In the genomic region with DNA sequence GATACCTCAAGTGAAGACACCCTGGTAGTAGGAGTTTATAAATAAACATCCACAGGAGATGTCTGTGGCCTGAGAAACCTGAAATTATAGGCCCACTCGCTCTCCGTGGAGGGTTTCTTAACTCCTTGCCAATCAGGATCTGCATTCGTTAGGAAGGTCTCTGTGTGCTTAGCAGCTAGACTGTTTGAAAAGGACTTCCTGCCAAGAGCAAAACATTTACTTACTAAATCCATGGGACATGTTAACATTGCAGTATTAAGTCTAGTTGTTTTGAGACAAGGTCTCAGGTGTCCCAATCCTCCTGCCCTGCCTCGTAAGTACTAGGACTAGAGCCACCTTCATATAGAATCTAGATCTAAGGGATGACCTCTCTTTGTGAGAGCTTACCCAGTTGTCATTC, we compare ENCODE assay signal across 19 mouse cellular contexts. TPM values are rescaled to one million over a fixed set of nuclear protein-coding genes. Genes with fewer than 3 reads are reported as not detected.
DNase-seq lines count a peak whose midpoint lies in the region; ATAC-seq and TF ChIP-seq lines count a peak whose summit lies in the region.
"Had no signal": no experiment of that assay in that cellular context is flagged by ENCODE, and none has a peak within 500 bp of the region (broad histone marks: within the 10 kb centered on the region; RNA-seq: fewer than 3 reads in every experiment).

No protein-coding gene starts in this region.

- no peak for ATAC-seq in liver, embryonic 12.5 days
- ATAC-seq in liver, embryonic 11.5 days (replicated peaks; ENCODE audit: low FRiP score), result no peak
- ATAC-seq in neural tube, embryonic 12.5 days (ENCODE audit: low FRiP score, low read depth), result no peak
- no peak for ATAC-seq in stomach, postnatal 0 days (ENCODE audit: low FRiP score, low TSS enrichment)
- ATAC-seq: forebrain, embryonic 15.5 days had no signal

- H3K4me1 ChIP-seq in liver, embryonic 12.5 days, result peaks cover 56% of the 10 kb centered on the region
- peaks cover 18% of the 10 kb centered on the region for H3K4me1 ChIP-seq in liver, embryonic 11.5 days (replicated peaks; ENCODE audit: control insufficient read depth, insufficient read depth, low read length)
- H3K4me1 ChIP-seq in neural tube, embryonic 12.5 days, result peaks cover 12% of the 10 kb centered on the region
- no peaks in the 10 kb centered on the region for H3K4me1 ChIP-seq in stomach, postnatal 0 days (replicated peaks; ENCODE audit: control insufficient read depth, insufficient read depth)

- no peak for TF ChIP-seq CTCF in gastrocnemius, adult 2 months (IDR thresholded peaks at IDR 0.05)
- no peak for TF ChIP-seq CTCF in stomach, postnatal 0 days (IDR thresholded peaks at IDR 0.05; ENCODE audit: low read depth)

- intact Hi-C loops in gastrocnemius, adult 2 months (cut with DNase I), result loop anchor here (5.0 kb wide), 1 partner anchor 36 kb away; no protein-coding TSS in a partner anchor
- intact Hi-C loops in gastrocnemius, postnatal 14 days (cut with DNase I; ENCODE audit: low total_unique reads), result no loop called here

- H3K9me3 ChIP-seq in liver, embryonic 12.5 days (replicated peaks), result no peaks in the 10 kb centered on the region
- no peaks in the 10 kb centered on the region for H3K9me3 ChIP-seq in liver, embryonic 11.5 days (ENCODE audit: control insufficient read depth, low read length)
- H3K9me3 ChIP-seq in neural tube, embryonic 12.5 days, result no peaks in the 10 kb centered on the region
- H3K9me3 ChIP-seq in stomach, postnatal 0 days (ENCODE audit: control insufficient read depth, low read length), result no peaks in the 10 kb centered on the region
- H3K9me3 ChIP-seq: embryonic facial prominence, embryonic 10.5 days; forebrain, embryonic 15.5 days; heart, embryonic 12.5 days; hindbrain, embryonic 10.5 days had no signal

- no peak for DNase-seq in gastrocnemius, adult 2 months
- no peak for DNase-seq in gastrocnemius, postnatal 14 days
- DNase-seq in liver, embryonic 11.5 days (ENCODE audit: low spot score), result no peak
- no peak for DNase-seq in neural tube, embryonic 10.5 days (ENCODE audit: extremely low spot score, low spot score)
- no peak for DNase-seq in stomach, postnatal 0 days (ENCODE audit: low spot score)
- DNase-seq in adrenal gland, adult 2 months, result no peak
- DNase-seq: adrenal gland, postnatal 14 days; cerebellum, adult 18-20 months; cerebellum, adult 9-11 months; cerebellum, postnatal 36 days; gastrocnemius, postnatal 10 days; heart, adult 2 months had no signal

- H3K36me3 ChIP-seq in liver, embryonic 12.5 days, result no peaks in the 10 kb centered on the region; the same call in 1 of the 2 replicates
- H3K36me3 ChIP-seq in liver, embryonic 11.5 days (ENCODE audit: control insufficient read depth, insufficient read depth, low read length), result no peaks in the 10 kb centered on the region
- H3K36me3 ChIP-seq in neural tube, embryonic 12.5 days, result no peaks in the 10 kb centered on the region
- H3K36me3 ChIP-seq in stomach, postnatal 0 days (ENCODE audit: control insufficient read depth, insufficient read depth, low read length), result no peaks in the 10 kb centered on the region
- H3K36me3 ChIP-seq: forebrain, embryonic 15.5 days had no signal

- H3K27ac ChIP-seq in gastrocnemius, adult 2 months, result peak overlapping the region; percentile 28; the same call in 1 of the 2 replicates
- H3K27ac ChIP-seq in liver, embryonic 12.5 days, result no peak overlapping the region
- H3K27ac ChIP-seq in liver, embryonic 11.5 days (ENCODE audit: low read depth, low read length), result no peak overlapping the region
- no peak overlapping the region for H3K27ac ChIP-seq in neural tube, embryonic 12.5 days
- H3K27ac ChIP-seq in stomach, postnatal 0 days (replicated peaks), result peak overlapping the region; percentile 31; the same call in 1 of the 2 replicates
- H3K27ac ChIP-seq: embryonic facial prominence, embryonic 10.5 days; forebrain, embryonic 15.5 days; heart, adult 2 months; hindbrain, embryonic 10.5 days; hindbrain, embryonic 14.5 days had no signal

- H3K4me3 ChIP-seq in gastrocnemius, adult 2 months, result no peak overlapping the region
- H3K4me3 ChIP-seq in liver, embryonic 12.5 days, result no peak overlapping the region
- no peak overlapping the region for H3K4me3 ChIP-seq in liver, embryonic 11.5 days (ENCODE audit: low read depth, low read length)
- H3K4me3 ChIP-seq in neural tube, embryonic 12.5 days, result no peak overlapping the region
- no peak overlapping the region for H3K4me3 ChIP-seq in stomach, postnatal 0 days (ENCODE audit: low read depth, low read length)
- H3K4me3 ChIP-seq: heart, adult 2 months; heart, embryonic 12.5 days had no signal

- no peak overlapping the region for H3K9ac ChIP-seq in liver, embryonic 12.5 days
- H3K9ac ChIP-seq in liver, embryonic 11.5 days (ENCODE audit: low read depth, low read length), result no peak overlapping the region
- H3K9ac ChIP-seq in neural tube, embryonic 12.5 days, result no peak overlapping the region
- no peak overlapping the region for H3K9ac ChIP-seq in stomach, postnatal 0 days (ENCODE audit: low read length)
- H3K9ac ChIP-seq: forebrain, embryonic 15.5 days; heart, embryonic 12.5 days; hindbrain, embryonic 14.5 days had no signal

- H3K4me2 ChIP-seq in liver, embryonic 12.5 days, result peak overlapping the region; percentile 0; the same call in 1 of the 2 replicates
- no peak overlapping the region for H3K4me2 ChIP-seq in liver, embryonic 11.5 days
- 0 out of 2 replicates have a peak overlapping the region, but pooled peaks have one; percentile 94 for H3K4me2 ChIP-seq in neural tube, embryonic 12.5 days (replicated peaks)
- no peak overlapping the region; the same call in 1 of the 2 replicates for H3K4me2 ChIP-seq in stomach, postnatal 0 days (replicated peaks; ENCODE audit: low read depth)
- H3K4me2 ChIP-seq: heart, embryonic 12.5 days had no signal

- no peaks in the 10 kb centered on the region for H3K27me3 ChIP-seq in liver, embryonic 12.5 days (replicated peaks)
- no peaks in the 10 kb centered on the region for H3K27me3 ChIP-seq in liver, embryonic 11.5 days (replicated peaks; ENCODE audit: control insufficient read depth, insufficient read depth, low read length)
- H3K27me3 ChIP-seq in neural tube, embryonic 12.5 days (replicated peaks), result no peaks in the 10 kb centered on the region
- no peaks in the 10 kb centered on the region for H3K27me3 ChIP-seq in stomach, postnatal 0 days (ENCODE audit: control insufficient read depth, insufficient read depth, low read length)
- H3K27me3 ChIP-seq: forebrain, embryonic 15.5 days; heart, embryonic 12.5 days had no signal

- 72% methylated on average over 4 of the region's 4 CpGs for WGBS in liver, embryonic 12.5 days (ENCODE audit: insufficient replicate concordance)
- WGBS in liver, embryonic 11.5 days, result 85% methylated on average over 4 of the region's 4 CpGs
- WGBS in neural tube, embryonic 12.5 days, result 89% methylated on average over 4 of the region's 4 CpGs
- WGBS in stomach, postnatal 0 days, result 34% methylated on average over 4 of the region's 4 CpGs

- TF ChIP-seq EP300 in stomach, postnatal 0 days (optimal IDR thresholded peaks at IDR 0.05), result no peak

RNA-seq across cellular contexts. Expression of a gene that starts 21.4 kb away (rescaled TPM):
- 10 to 100 TPM; 31.4 to 32.7 TPM for total RNA-seq in gastrocnemius, adult 2 months (2021)
- 10 to 100 TPM; 18.7 to 19.4 TPM for total RNA-seq in gastrocnemius, postnatal 14 days (2021)
- 34.7 and 36.6 TPM in 2 replicates for polyA plus RNA-seq in liver, embryonic 12.5 days (2016; fragmentation: Nextera tagmentation; extraction: Ambion mirVana)
- polyA plus RNA-seq in liver, embryonic 11.5 days (2014; fragmentation: Nextera tagmentation; extraction: Ambion mirVana), result 48.1 and 49.3 TPM in 2 replicates
- polyA plus RNA-seq in neural tube, embryonic 12.5 days (2016; fragmentation: Nextera tagmentation; extraction: Ambion mirVana), result 112 and 113 TPM in 2 replicates
- 174 and 177 TPM in 2 replicates for polyA plus RNA-seq in stomach, postnatal 0 days (2015; fragmentation: Nextera tagmentation; extraction: Ambion mirVana)
- total RNA-seq in adrenal gland, adult 2 months (2021), result 100 to 1,000 TPM; 265 to 364 TPM
- 371 and 563 TPM in 2 replicates for polyA plus RNA-seq in adrenal gland, adult 2 months (2012; rRNA removed)

RNA-seq across cellular contexts. Expression of a gene that starts 53.0 kb away (rescaled TPM):
- 1 to 10 TPM; 7.6 to 8.3 TPM for total RNA-seq in gastrocnemius, adult 2 months (2021)
- 1 to 10 TPM; 3.8 to 5.2 TPM for total RNA-seq in gastrocnemius, postnatal 14 days (2021)
- polyA plus RNA-seq in liver, embryonic 12.5 days (2016; fragmentation: Nextera tagmentation; extraction: Ambion mirVana), result 17.4 and 21.5 TPM in 2 replicates
- polyA plus RNA-seq in liver, embryonic 11.5 days (2014; fragmentation: Nextera tagmentation; extraction: Ambion mirVana), result 23.2 and 23.7 TPM in 2 replicates
- polyA plus RNA-seq in neural tube, embryonic 12.5 days (2016; fragmentation: Nextera tagmentation; extraction: Ambion mirVana), result 73.5 and 74.7 TPM in 2 replicates
- polyA plus RNA-seq in stomach, postnatal 0 days (2015; fragmentation: Nextera tagmentation; extraction: Ambion mirVana), result 37.4 and 46.4 TPM in 2 replicates
- total RNA-seq in adrenal gland, adult 2 months (2021), result 10 to 100 TPM; 40.8 to 80.5 TPM
- 60.0 and 87.2 TPM in 2 replicates for polyA plus RNA-seq in adrenal gland, adult 2 months (2012; rRNA removed)

RNA-seq across cellular contexts. Expression of a gene that starts 58.8 kb away (rescaled TPM):
- 10 to 100 TPM; 10.7 to 13.0 TPM for total RNA-seq in gastrocnemius, adult 2 months (2021)
- total RNA-seq in gastrocnemius, postnatal 14 days (2021), result 10 to 100 TPM in 1 of 2 experiments, 1 to 10 TPM in 1; 9.4 to 10.8 TPM
- polyA plus RNA-seq in liver, embryonic 12.5 days (2016; fragmentation: Nextera tagmentation; extraction: Ambion mirVana), result 15.8 and 17.3 TPM in 2 replicates
- 25.0 and 27.8 TPM in 2 replicates for polyA plus RNA-seq in liver, embryonic 11.5 days (2014; fragmentation: Nextera tagmentation; extraction: Ambion mirVana)
- 64.7 and 71.4 TPM in 2 replicates for polyA plus RNA-seq in neural tube, embryonic 12.5 days (2016; fragmentation: Nextera tagmentation; extraction: Ambion mirVana)
- polyA plus RNA-seq in stomach, postnatal 0 days (2015; fragmentation: Nextera tagmentation; extraction: Ambion mirVana), result 37.8 and 44.8 TPM in 2 replicates
- 10 to 100 TPM; 37.5 to 46.0 TPM for total RNA-seq in adrenal gland, adult 2 months (2021)
- 58.3 and 75.0 TPM in 2 replicates for polyA plus RNA-seq in adrenal gland, adult 2 months (2012; rRNA removed)

Comparison
In these comparisons a context has a peak if more than half of its experiments do, and no peak if none do; other contexts are left out.
1. H3K4me2 ChIP-seq: peak in liver, embryonic 12.5 days (single experiment) and neural tube, embryonic 12.5 days (single experiment); none in liver, embryonic 11.5 days (single experiment) and stomach, postnatal 0 days (single experiment).
2. H3K27ac ChIP-seq: peak in gastrocnemius, adult 2 months (single experiment) and stomach, postnatal 0 days (single experiment); none in liver, embryonic 12.5 days (single experiment), liver, embryonic 11.5 days (single experiment) and neural tube, embryonic 12.5 days (single experiment).